ENCODE assay signal across 18 mouse cellular contexts in genomic region chr3:137833128-137833527, GRCm38 (mm10). TPM values are rescaled to one million over a fixed set of nuclear protein-coding genes. Genes with fewer than 3 reads are reported as not detected.
A peak's percentile ranks its signal among the peaks of the same experiment; 100 is the strongest.
DNase-seq lines count a peak whose midpoint lies in the region; ATAC-seq and TF ChIP-seq lines count a peak whose summit lies in the region.
"Had no signal": no experiment of that assay in that cellular context is flagged by ENCODE, and none has a peak within 500 bp of the region (broad histone marks: within the 10 kb centered on the region; RNA-seq: fewer than 3 reads in every experiment).

No protein-coding gene starts in this region.

- TF ChIP-seq CTCF in brain, embryonic 14.5 days (IDR thresholded peaks at IDR 0.05; ENCODE audit: borderline replicate concordance, extremely low read depth, insufficient read depth, insufficient read length): no peak

- peak; percentile 59 for DNase-seq in ES-E14 (ENCODE audit: low read depth, low spot score)
- peak; percentile 37 for DNase-seq in brain, embryonic 14.5 days (ENCODE audit: low read depth)
- DNase-seq in hindbrain, embryonic 10.5 days (ENCODE audit: low spot score): no peak
- no peak for DNase-seq in limb, embryonic 10.5 days (ENCODE audit: low spot score)
- no peak for DNase-seq in heart, adult 9 months (ENCODE audit: low spot score in 2 of 2)
- DNase-seq: adrenal gland, adult 8-10 months; cerebellum, adult 11-12 months; kidney, adult 2 months; kidney, postnatal 25 days; midbrain, embryonic 14.5 days had no signal

- ATAC-seq in CD4-positive, CD25-positive, alpha-beta regulatory T cell, adult 4 months: peak; percentile 83
- peak; percentile 22; the same call in 1 of the 2 replicates for ATAC-seq in monocyte, adult 5-6 weeks (replicated peaks; ENCODE audit: insufficient number of reproducible peaks, low FRiP score, low TSS enrichment, poor library complexity, severe bottlenecking)
- ATAC-seq in kidney, embryonic 16.5 days (ENCODE audit: low FRiP score, low TSS enrichment): no peak
- ATAC-seq: forebrain, embryonic 16.5 days had no signal

- H3K27ac ChIP-seq in ES-E14 (ENCODE audit: insufficient read depth, low read depth, low read length, poor library complexity, severe bottlenecking): peak overlapping the region; percentile 68; the same call in 1 of the 2 replicates
- no peak overlapping the region for H3K27ac ChIP-seq in hindbrain, embryonic 10.5 days
- no peak overlapping the region for H3K27ac ChIP-seq in kidney, embryonic 16.5 days (ENCODE audit: low read length)
- H3K27ac ChIP-seq in limb, embryonic 10.5 days: no peak overlapping the region
- H3K27ac ChIP-seq: embryonic facial prominence, embryonic 10.5 days; heart, embryonic 15.5 days; hindbrain, embryonic 13.5 days; limb, embryonic 15.5 days had no signal

- H3K36me3 ChIP-seq in ES-E14 (ENCODE audit: control insufficient read depth, insufficient read depth, low read length, poor library complexity, severe bottlenecking): no peaks in the 10 kb centered on the region
- H3K36me3 ChIP-seq in hindbrain, embryonic 10.5 days: no peaks in the 10 kb centered on the region
- no peaks in the 10 kb centered on the region for H3K36me3 ChIP-seq in kidney, embryonic 16.5 days (ENCODE audit: insufficient read depth, low read length)
- H3K36me3 ChIP-seq in limb, embryonic 10.5 days: no peaks in the 10 kb centered on the region
- H3K36me3 ChIP-seq: embryonic facial prominence, embryonic 10.5 days; heart, embryonic 15.5 days; hindbrain, embryonic 13.5 days; limb, embryonic 15.5 days had no signal

- no peaks in the 10 kb centered on the region for H3K9me3 ChIP-seq in ES-E14 (ENCODE audit: control insufficient read depth, insufficient read depth, low read depth, low read length)
- H3K9me3 ChIP-seq in hindbrain, embryonic 10.5 days: no peaks in the 10 kb centered on the region
- H3K9me3 ChIP-seq in kidney, embryonic 16.5 days (ENCODE audit: low read length): no peaks in the 10 kb centered on the region
- no peaks in the 10 kb centered on the region for H3K9me3 ChIP-seq in limb, embryonic 10.5 days (replicated peaks)
- H3K9me3 ChIP-seq: embryonic facial prominence, embryonic 10.5 days; heart, embryonic 15.5 days; hindbrain, embryonic 13.5 days; limb, embryonic 15.5 days had no signal

- peaks cover 13% of the 10 kb centered on the region in 2 experiments for H3K4me1 ChIP-seq in ES-E14 (ENCODE audit: control insufficient read depth in 2 of 2, insufficient read depth in 2 of 2, low read length in 2 of 2, poor library complexity in 1 of 2)
- H3K4me1 ChIP-seq in hindbrain, embryonic 10.5 days (replicated peaks): no peaks in the 10 kb centered on the region
- no peaks in the 10 kb centered on the region for H3K4me1 ChIP-seq in kidney, embryonic 16.5 days (ENCODE audit: insufficient read depth, low read length)
- H3K4me1 ChIP-seq in limb, embryonic 10.5 days: peaks cover 2% of the 10 kb centered on the region; the same call in 1 of the 2 replicates
- H3K4me1 ChIP-seq: embryonic facial prominence, embryonic 10.5 days; hindbrain, embryonic 13.5 days; limb, embryonic 15.5 days had no signal

- no peak overlapping the region for H3K4me3 ChIP-seq in ES-E14 (ENCODE audit: insufficient read depth in 1 of 2, low read depth in 1 of 2, low read length in 2 of 2, poor library complexity in 1 of 2, severe bottlenecking in 1 of 2)
- no peak overlapping the region for H3K4me3 ChIP-seq in hindbrain, embryonic 10.5 days
- H3K4me3 ChIP-seq in kidney, embryonic 16.5 days (ENCODE audit: low read length): no peak overlapping the region
- no peak overlapping the region for H3K4me3 ChIP-seq in limb, embryonic 10.5 days
- H3K4me3 ChIP-seq: embryonic facial prominence, embryonic 10.5 days; heart, embryonic 15.5 days; hindbrain, embryonic 13.5 days; limb, embryonic 15.5 days had no signal

- no peak for TF ChIP-seq POLR2A in brain, embryonic 14.5 days (IDR thresholded peaks at IDR 0.05; ENCODE audit: borderline replicate concordance, extremely low read depth, insufficient read depth, insufficient read length, poor library complexity, severe bottlenecking)

- no peak overlapping the region for H3K9ac ChIP-seq in ES-E14 (ENCODE audit: insufficient read depth, low read depth, low read length, poor library complexity, severe bottlenecking)
- no peak overlapping the region for H3K9ac ChIP-seq in kidney, embryonic 16.5 days (replicated peaks; ENCODE audit: low read length)
- H3K9ac ChIP-seq: heart, embryonic 15.5 days; hindbrain, embryonic 13.5 days; limb, embryonic 15.5 days had no signal

- in situ Hi-C loops in ES-E14 (cut with MboI; ENCODE audit: low sequenced_read_pairs in 2 of 2, unreplicated experiment in 2 of 2): no loop called here

- H3K4me2 ChIP-seq in kidney, embryonic 16.5 days (replicated peaks; ENCODE audit: low read depth, low read length): no peak overlapping the region
- H3K4me2 ChIP-seq: heart, embryonic 15.5 days; hindbrain, embryonic 13.5 days; limb, embryonic 15.5 days had no signal

- H3K27me3 ChIP-seq in hindbrain, embryonic 10.5 days (ENCODE audit: insufficient read depth, poor library complexity, severe bottlenecking): no peaks in the 10 kb centered on the region
- H3K27me3 ChIP-seq in kidney, embryonic 16.5 days (ENCODE audit: insufficient read depth, low read length): no peaks in the 10 kb centered on the region
- no peaks in the 10 kb centered on the region for H3K27me3 ChIP-seq in limb, embryonic 10.5 days (ENCODE audit: low read depth, poor library complexity, severe bottlenecking)
- H3K27me3 ChIP-seq: heart, embryonic 15.5 days; hindbrain, embryonic 13.5 days; limb, embryonic 15.5 days had no signal

TF ChIP-seq in ES-E14, 5 proteins besides CTCF, POLR2A, EP300 and RAD21:
- TF ChIP-seq CHD2 (IDR thresholded peaks at IDR 0.05; ENCODE audit: low read depth, low read length) (peak; percentile 29; the same call in 1 of the 2 replicates), ZNF384 (IDR thresholded peaks at IDR 0.05; ENCODE audit: low read depth, low read length) (no peak)

RNA-seq across cellular contexts. Expression of gene H2afz, which starts 31.2 kb away (rescaled TPM):
- polyA plus RNA-seq in CD4-positive, CD25-positive, alpha-beta regulatory T cell, adult 4 months (2017; shearing (Covaris generic)): 1,000 to 10,000 TPM; 1,486 to 1,582 TPM
- total RNA-seq in ES-E14 (2012; rRNA removed): 1,847 and 2,038 TPM in 2 replicates
- 786 and 1,264 TPM in 2 replicates for polyA plus RNA-seq in brain, embryonic 14.5 days (2012; rRNA removed)
- 654 to 930 TPM (median 732 TPM) in 3 replicates for total RNA-seq in monocyte, adult 5-6 weeks (2017)
- polyA plus RNA-seq in hindbrain, embryonic 10.5 days (2016; fragmentation: Nextera tagmentation; extraction: Ambion mirVana): 3,095 and 3,165 TPM in 2 replicates
- polyA plus RNA-seq in kidney, embryonic 16.5 days (2015; fragmentation: Nextera tagmentation; extraction: Ambion mirVana): 1,893 and 1,900 TPM in 2 replicates
- 3,221 and 3,431 TPM in 2 replicates for polyA plus RNA-seq in limb, embryonic 10.5 days (2016; fragmentation: Nextera tagmentation; extraction: Ambion mirVana)

RNA-seq across cellular contexts. Expression of gene Dnajb14, which starts 34.3 kb away (rescaled TPM):
- 1 to 10 TPM; 5.0 to 6.0 TPM for polyA plus RNA-seq in CD4-positive, CD25-positive, alpha-beta regulatory T cell, adult 4 months (2017; shearing (Covaris generic))
- 4.8 and 5.1 TPM in 2 replicates for total RNA-seq in ES-E14 (2012; rRNA removed)
- 7.7 and 12.1 TPM in 2 replicates for polyA plus RNA-seq in brain, embryonic 14.5 days (2012; rRNA removed)
- 14.1 to 21.8 TPM (median 15.1 TPM) in 3 replicates for total RNA-seq in monocyte, adult 5-6 weeks (2017)
- 6.6 and 7.0 TPM in 2 replicates for polyA plus RNA-seq in hindbrain, embryonic 10.5 days (2016; fragmentation: Nextera tagmentation; extraction: Ambion mirVana)
- 6.3 and 7.6 TPM in 2 replicates for polyA plus RNA-seq in kidney, embryonic 16.5 days (2015; fragmentation: Nextera tagmentation; extraction: Ambion mirVana)
- 6.8 TPM in 2 replicates for polyA plus RNA-seq in limb, embryonic 10.5 days (2016; fragmentation: Nextera tagmentation; extraction: Ambion mirVana)

Comparison
In these comparisons a context has a peak if more than half of its experiments do, and no peak if none do; other contexts are left out.
1. DNase-seq: peak in ES-E14 (single experiment) and brain, embryonic 14.5 days (single experiment); none in hindbrain, embryonic 10.5 days (single experiment), limb, embryonic 10.5 days (single experiment) and heart, adult 9 months (0 of 2).